Mouse (Mus musculus) lung, adult 2 months (tissue): ENCODE measurements around the gene Syn2. TPM values are rescaled to one million over a fixed set of nuclear protein-coding genes. Genes with fewer than 3 reads are reported as not detected.

Experiments used
- DNase-seq: peaks from one replicate; pipeline ENCODE4 v3.0.0; 2022
- H3K4me1 ChIP-seq: fragments of 200-500 bp; 2 replicates; pipeline ENCODE4 v1.6.1; 2011; ENCODE audit warnings: low read length; ENCODE audit not compliant: control insufficient read depth, insufficient read depth
- H3K4me3 ChIP-seq: fragments of 200-500 bp; replicated peaks from 2 replicates; pipeline ENCODE3; 2011; ENCODE audit warnings: low read depth, mild to moderate bottlenecking, control low read depth, low read length; ENCODE audit errors: extremely low read depth
- CTCF ChIP-seq: fragments of 200-500 bp; IDR thresholded peaks from 2 replicates; pipeline ENCODE4 v1.5.1; 2011; ENCODE audit warnings: mild to moderate bottlenecking, low read length, control low read depth; ENCODE audit not compliant: insufficient read depth
- POLR2A ChIP-seq: fragments of 200-500 bp; IDR thresholded peaks from 2 replicates; pipeline ENCODE4 v1.6.1; 2011; ENCODE audit warnings: low read depth, mild to moderate bottlenecking, control low read depth, low read length, borderline replicate concordance; ENCODE audit errors: extremely low read depth
- WGBS: fragments of 180-500 bp; shearing (Covaris S2); methylation state at CpG from one replicate; pipeline ENCODE4 v1.1.7; 2018; 5-methylcytosine and 5-hydroxymethylcytosine counted together
- polyA plus RNA-seq: library from polyadenylated mRNA; depleted of rRNA; stranded (reverse); fragments of >200 nt; gene quantifications from 2 replicates; pipeline ENCODE4 v1.2.3, GENCODE M21; 2012; rRNA removed

Gene Syn2
- polyA plus RNA-seq, 1 experiment: 11.5 TPM

- peak; percentile 17 for DNase-seq
- WGBS: 53% methylated on average over 9 of the region's 9 CpGs
- TF ChIP-seq CTCF: no peak
- TF ChIP-seq POLR2A: no peak
Observed at GRCm38 (mm10) chr6:115313235-115313738, 178.6 kb downstream of the Syn2 start.

GRCm38 (mm10) chr6:115313910-115314309 is 179.2 kb downstream of the Syn2 start:
- WGBS: 35% methylated on average over 7 of the region's 7 CpGs
- DNase-seq: no peak
- 0 out of 2 replicates have a peak, but pooled peaks cover 2% of the 10 kb centered on the region for H3K4me1 ChIP-seq
- no peak overlapping the region for H3K4me3 ChIP-seq
- TF ChIP-seq CTCF (no peak), POLR2A (no peak)

More at GRCm38 (mm10) chr6:115313235-115313738, 178.6 kb downstream of the Syn2 start:
- Histone ChIP-seq H3K4me1 (0 out of 2 replicates have a peak, but pooled peaks cover 2% of the 10 kb centered on the region), H3K4me3 (no peak overlapping the region)

- Histone ChIP-seq H3K4me3 (no peak overlapping the region), H3K4me1 (0 out of 2 replicates have a peak, but pooled peaks cover 2% of the 10 kb centered on the region)
- DNase-seq: no peak
- no peak for TF ChIP-seq POLR2A
- no peak for TF ChIP-seq CTCF
- 65% methylated on average over 4 of the region's 4 CpGs for WGBS
Observed at GRCm38 (mm10) chr6:115315770-115316169, 181.1 kb downstream of the Syn2 start.

- H3K4me1 ChIP-seq: 0 out of 2 replicates have a peak, but pooled peaks cover 2% of the 10 kb centered on the region
- 57% methylated on average over 11 of the region's 11 CpGs for WGBS
- no peak overlapping the region for H3K4me3 ChIP-seq
- TF ChIP-seq POLR2A (no peak), CTCF (no peak)
- DNase-seq: peak; percentile 21
Observed at GRCm38 (mm10) chr6:115316811-115317221, 182.1 kb downstream of the Syn2 start.

GRCm38 (mm10) chr6:115318811-115319210 is 184.1 kb downstream of the Syn2 start:
- Histone ChIP-seq H3K4me1 (0 out of 2 replicates have a peak, but pooled peaks cover 2% of the 10 kb centered on the region), H3K4me3 (no peak overlapping the region)
- 62% methylated on average over 6 of the region's 6 CpGs for WGBS
- TF ChIP-seq POLR2A (no peak), CTCF (no peak)
- no peak for DNase-seq

- WGBS: 93% methylated on average over 4 of the region's 4 CpGs
- DNase-seq: no peak
- H3K4me3 ChIP-seq: no peak overlapping the region
- TF ChIP-seq CTCF (no peak), POLR2A (no peak)
- H3K4me1 ChIP-seq: no peaks in the 10 kb centered on the region
Observed at GRCm38 (mm10) chr6:115319686-115320085, 185.0 kb downstream of the Syn2 start.

GRCm38 (mm10) chr6:115320927-115321714 is 186.4 kb downstream of the Syn2 start:
- TF ChIP-seq CTCF (no peak), POLR2A (no peak)
- Histone ChIP-seq H3K4me1 (no peaks in the 10 kb centered on the region), H3K4me3 (no peak overlapping the region)
- no peak for DNase-seq
- 76% methylated on average over 8 of the region's 8 CpGs for WGBS

- TF ChIP-seq POLR2A (no peak), CTCF (no peak)
- Histone ChIP-seq H3K4me3 (no peak overlapping the region), H3K4me1 (no peaks in the 10 kb centered on the region)
- no peak for DNase-seq
- WGBS: 61% methylated on average over 6 of the region's 6 CpGs
Observed at GRCm38 (mm10) chr6:115321883-115322351, 187.2 kb downstream of the Syn2 start.

GRCm38 (mm10) chr6:115322956-115323355 is 188.3 kb downstream of the Syn2 start:
- 97% methylated on average over 5 of the region's 5 CpGs for WGBS
- no peak for TF ChIP-seq POLR2A
- TF ChIP-seq CTCF: no peak
- no peaks in the 10 kb centered on the region for H3K4me1 ChIP-seq
- H3K4me3 ChIP-seq: no peak overlapping the region
- no peak for DNase-seq

- Histone ChIP-seq H3K4me1 (no peaks in the 10 kb centered on the region), H3K4me3 (no peak overlapping the region)
- no peak for TF ChIP-seq POLR2A
- TF ChIP-seq CTCF: no peak
- no peak for DNase-seq
Observed at GRCm38 (mm10) chr6:115330964-115331363, 196.3 kb downstream of the Syn2 start.

Other genes with a start within 250 kb of the Syn2 start
- gene Vgll4, start 164.9 kb upstream of the Syn2 start, polyA plus RNA-seq: 80.8 and 81.7 TPM in 2 replicates
- 18.3 and 19.1 TPM in 2 replicates for gene Tamm41, start 97.0 kb upstream of the Syn2 start, polyA plus RNA-seq
- not detected in 2 replicates for gene Gm17482, start 92.4 kb downstream of the Syn2 start, polyA plus RNA-seq
- gene Timp4, start 117.3 kb downstream of the Syn2 start, polyA plus RNA-seq: 3.1 and 4.0 TPM in 2 replicates
- gene Pparg, start 226.0 kb downstream of the Syn2 start, polyA plus RNA-seq: 11.7 and 13.7 TPM in 2 replicates